Mouse (Mus musculus) bone marrow, adult 2 months (tissue): ENCODE data around the gene Espn.

ENCODE experiments used
- CTCF ChIP-seq: fragments of 200-500 bp; IDR thresholded peaks from 2 replicates; pipeline ENCODE4 v1.5.1; 2011; ENCODE audit warnings: low read length, control low read depth; ENCODE audit not compliant: control insufficient read depth, insufficient read depth
- POLR2A ChIP-seq: fragments of 200-500 bp; IDR thresholded peaks from 2 replicates; pipeline ENCODE4 v1.6.1; 2011; ENCODE audit warnings: low read depth, mild to moderate bottlenecking, control low read depth, low read length, borderline replicate concordance; ENCODE audit not compliant: control insufficient read depth

GRCm38 (mm10) chr4:152170286-152170685 is 18.1 kb upstream of the Espn start:
- TF ChIP-seq POLR2A (no peak), CTCF (no peak)
